Mouse (Mus musculus): Measurements from ENCODE around the gene Gm1979.
"Not testable (repeated sequence)": the region's sequence is repeated elsewhere in the genome, so short reads cannot be mapped to it uniquely, and the experiment has no call there.

The Gm1979 gene

GRCm38 (mm10) chr5:26004698-26005097 lies at the start of gene Gm1979:
Gm1979 (minus strand) TSS chr5:26004798.
- DNase-seq, result not testable (repeated sequence)

DNA sequence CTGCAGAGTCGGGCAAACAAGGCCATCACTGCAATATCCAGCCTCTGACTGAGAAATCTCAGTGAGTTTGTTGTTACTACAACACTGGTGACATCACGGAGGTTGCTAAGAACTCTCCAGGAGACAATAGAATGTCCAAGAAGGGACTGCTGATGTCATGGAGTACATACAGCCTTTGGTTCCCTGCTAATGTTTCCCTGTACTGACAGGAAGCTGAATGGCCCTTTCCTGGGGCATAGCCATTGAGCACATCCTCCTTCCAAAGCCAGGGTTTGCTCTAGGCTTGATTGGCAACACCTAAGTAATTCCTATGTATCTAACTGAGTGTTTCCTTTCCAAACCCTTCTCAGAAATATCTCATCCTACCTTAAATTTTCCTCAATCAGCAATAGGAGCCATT lies 34.9 kb upstream of the Gm1979 start, which contains the start of gene Speer4a:
Gene Speer4a (minus strand): TSS at position 101 of the 400 bp plus-strand sequence.
- DNase-seq, result not testable (repeated sequence)

GRCm38 (mm10) chr5:26022816-26023215 lies 18.2 kb upstream of the Gm1979 start, which contains the start of gene Gm5862:
Gm5862 (minus strand) TSS chr5:26022916.
- not testable (repeated sequence) for DNase-seq

- not testable (repeated sequence) for DNase-seq
Observed at GRCm38 (mm10) chr5:26007697-26008096, 3.1 kb upstream of the Gm1979 start.

- peak; percentile 44 for DNase-seq
Observed at GRCm38 (mm10) chr5:26006937-26007695, 2.5 kb upstream of the Gm1979 start.

DNA sequence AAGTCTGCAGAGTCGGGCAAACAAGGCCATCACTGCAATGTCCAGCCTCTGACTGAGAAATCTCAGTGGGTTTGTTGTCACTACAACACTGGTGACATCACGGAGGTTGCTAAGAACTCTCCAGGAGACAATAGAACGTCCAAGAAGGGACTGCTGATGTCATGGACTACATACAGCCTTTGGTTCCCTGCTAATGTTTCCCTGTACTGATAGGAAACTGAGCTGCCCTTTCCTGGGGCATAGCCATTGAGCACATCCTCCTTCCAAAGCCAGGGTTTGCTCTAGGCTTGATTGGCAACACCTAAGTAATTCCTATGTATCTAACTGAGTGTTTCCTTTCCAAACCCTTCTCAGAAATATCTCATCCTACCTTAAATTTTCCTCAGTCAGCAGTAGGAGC lies 16.0 kb downstream of the Gm1979 start, which contains the start of gene Gm21698:
Gene Gm21698 (minus strand): TSS at position 101 of the 400 bp plus-strand sequence.
- DNase-seq, result not testable (repeated sequence)

DNA sequence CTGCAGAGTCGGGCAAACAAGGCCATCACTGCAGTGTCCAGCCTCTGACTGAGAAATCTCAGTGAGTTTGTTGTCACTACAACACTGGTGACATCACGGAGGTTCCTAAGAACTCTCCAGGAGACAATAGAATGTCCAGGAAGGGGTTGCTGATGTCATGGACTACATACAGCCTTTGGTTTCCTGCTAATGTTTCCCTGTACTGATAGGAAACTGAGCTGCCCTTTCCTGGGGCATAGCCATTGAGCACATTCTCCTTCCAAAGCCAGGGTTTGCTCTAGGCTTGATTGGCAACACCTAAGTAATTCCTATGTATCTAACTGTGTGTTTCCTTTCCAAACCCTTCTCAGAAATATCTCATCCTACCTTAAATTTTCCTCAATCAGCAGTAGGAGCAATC lies 32.0 kb downstream of the Gm1979 start, which contains the start of gene Gm21680:
Gene Gm21680 (minus strand): TSS at position 101 of the 400 bp plus-strand sequence.
- not testable (repeated sequence) for DNase-seq

DNA sequence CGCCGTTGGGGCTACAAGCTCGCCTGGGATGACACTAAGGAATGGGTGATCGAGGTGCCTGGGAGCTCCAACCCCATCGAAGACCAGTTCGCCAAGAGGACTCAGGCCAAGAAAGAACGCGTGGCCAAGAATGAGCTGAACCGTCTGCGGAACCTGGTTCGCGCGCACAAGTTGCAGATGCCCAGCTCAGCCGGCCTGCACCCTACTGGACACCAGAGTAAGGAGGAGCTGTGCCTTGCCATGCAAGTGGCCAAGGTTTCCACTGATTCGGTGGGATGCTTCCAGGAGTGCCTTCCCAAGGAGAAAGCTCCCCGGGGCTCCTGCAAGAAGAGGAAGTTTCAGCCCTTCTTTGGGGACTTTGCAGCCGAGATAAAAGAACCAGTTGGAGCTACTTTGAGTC lies 47.5 kb downstream of the Gm1979 start:
- DNase-seq, result not testable (repeated sequence)

GRCm38 (mm10) chr5:25956611-25957010 lies 48.0 kb downstream of the Gm1979 start:
- not testable (repeated sequence) for DNase-seq

GRCm38 (mm10) chr5:25954317-25954716 lies 50.3 kb downstream of the Gm1979 start, which contains the start of gene Gm21671:
Gm21671 (minus strand) TSS chr5:25954417.
- not testable (repeated sequence) for DNase-seq
